Mouse (Mus musculus) stomach, embryonic 16.5 days (tissue): ENCODE measurements around the gene Ttc39b. TPM values are rescaled to one million over a fixed set of nuclear protein-coding genes. Genes with fewer than 3 reads are reported as not detected.
A peak's percentile ranks its signal among the peaks of the same experiment; 100 is the strongest.

Experiments used
- ATAC-seq: fragments of 200-750 bp; cut with Nextera tagmentation; 2 replicates; pipeline ENCODE4 v1.8.0; 2017; ENCODE audit warnings: moderate number of reproducible peaks, moderate TSS enrichment; ENCODE audit not compliant: insufficient read depth, low FRiP score
- H3K27ac ChIP-seq: fragments of 300-500 bp; sonication (generic); 2 replicates; pipeline ENCODE4 v1.5.1; 2014; ENCODE audit warnings: low read length
- H3K27me3 ChIP-seq: fragments of 300-500 bp; sonication (generic); 2 replicates; pipeline ENCODE4 v1.6.1; 2014; ENCODE audit warnings: low read length, control low read depth, mixed read lengths; ENCODE audit not compliant: control insufficient read depth, insufficient read depth
- H3K36me3 ChIP-seq: fragments of 300-500 bp; sonication (generic); 2 replicates; pipeline ENCODE4 v1.6.1; 2014; ENCODE audit warnings: low read length; ENCODE audit not compliant: control insufficient read depth, insufficient read depth
- H3K4me1 ChIP-seq: fragments of 300-500 bp; sonication (generic); 2 replicates; pipeline ENCODE4 v1.6.1; 2014; ENCODE audit warnings: low read length, control low read depth, mixed read lengths; ENCODE audit not compliant: control insufficient read depth, insufficient read depth
- H3K4me2 ChIP-seq: fragments of 300-500 bp; sonication (generic); 2 replicates; pipeline ENCODE4 v1.6.1; 2014; ENCODE audit warnings: low read depth, low read length, mixed read lengths
- H3K4me3 ChIP-seq: fragments of 300-500 bp; sonication (generic); replicated peaks from 2 replicates; pipeline ENCODE4 v1.5.1; 2014; ENCODE audit warnings: mild to moderate bottlenecking, low read length
- H3K9ac ChIP-seq: fragments of 300-500 bp; sonication (generic); 2 replicates; pipeline ENCODE4 v1.6.1; 2014; ENCODE audit warnings: low read length
- H3K9me3 ChIP-seq: fragments of 300-500 bp; sonication (generic); replicated peaks from 2 replicates; pipeline ENCODE4 v1.6.1; 2016; ENCODE audit warnings: low read length, control low read depth; ENCODE audit not compliant: control insufficient read depth
- WGBS: fragments of 180-500 bp; shearing (Covaris S2); extraction: QIAGEN DNeasy Blood & Tissue Kit; methylation state at CpG from one replicate; pipeline ENCODE4 v1.1.7; 2014; 5-methylcytosine and 5-hydroxymethylcytosine counted together
- polyA plus RNA-seq: library from polyadenylated mRNA; unstranded; fragments of >200 nt; fragmentation: Nextera tagmentation; extraction: Ambion mirVana; gene quantifications from 2 replicates; pipeline ENCODE4 v1.2.1, GENCODE M21; 2015

The Ttc39b gene
- polyA plus RNA-seq, 1 experiment from 2014 or later = 5.0 TPM

DNA sequence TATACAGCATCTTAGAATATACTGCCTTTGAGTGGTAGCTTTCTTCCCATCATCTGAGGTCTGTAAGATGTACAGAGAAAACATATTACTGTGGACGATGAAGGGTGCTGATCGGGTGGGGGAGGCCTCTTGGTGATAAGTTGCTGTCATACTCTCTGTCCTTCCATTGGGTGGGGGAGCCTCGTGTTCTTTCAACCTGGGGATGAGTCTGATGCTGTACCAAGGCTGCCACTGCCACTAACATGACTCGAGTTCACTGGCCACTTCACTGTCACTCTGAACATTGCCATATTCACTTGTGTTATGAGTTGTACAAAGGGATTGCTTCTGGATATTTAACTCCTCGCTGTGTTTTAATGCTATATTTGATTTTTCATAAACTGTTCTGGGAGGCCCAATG lies 106.9 kb downstream of the Ttc39b start:
- Histone ChIP-seq H3K9ac (no peak overlapping the region), H3K4me3 (no peak overlapping the region), H3K4me2 (no peak overlapping the region), H3K27me3 (no peaks in the 10 kb centered on the region), H3K36me3 (no peaks in the 10 kb centered on the region), H3K27ac (no peak overlapping the region), H3K4me1 (peaks cover 4% of the 10 kb centered on the region; the same call in 1 of the 2 replicates), H3K9me3 (no peaks in the 10 kb centered on the region)
- 88% methylated on average over 5 of the region's 5 CpGs for WGBS
- ATAC-seq = no peak

DNA sequence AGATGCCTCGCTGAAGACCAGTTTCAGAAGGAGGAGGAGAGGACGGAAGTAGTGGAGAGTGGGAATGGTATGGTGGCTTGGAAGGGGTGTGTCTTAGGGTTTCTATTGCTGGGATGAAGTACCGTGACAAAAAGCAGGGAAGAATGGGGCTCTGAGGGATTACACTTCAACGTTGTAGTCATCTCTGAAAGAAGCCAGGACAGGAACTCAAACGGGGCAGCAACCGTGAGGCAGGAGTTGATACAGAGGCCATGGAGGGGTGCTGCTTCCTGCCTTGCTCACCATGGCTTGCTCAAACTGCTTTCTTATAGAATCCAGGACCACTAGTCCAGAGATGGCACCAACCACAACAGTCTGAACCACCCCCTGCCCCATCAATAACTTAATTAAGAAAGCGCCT lies 107.7 kb downstream of the Ttc39b start:
- Histone ChIP-seq H3K36me3 (no peaks in the 10 kb centered on the region), H3K9me3 (no peaks in the 10 kb centered on the region), H3K27me3 (no peaks in the 10 kb centered on the region), H3K9ac (no peak overlapping the region), H3K4me2 (no peak overlapping the region), H3K4me1 (peaks cover 4% of the 10 kb centered on the region; the same call in 1 of the 2 replicates), H3K27ac (no peak overlapping the region), H3K4me3 (no peak overlapping the region)
- no peak for ATAC-seq
- WGBS = 71% methylated on average over 7 of the region's 7 CpGs

DNA sequence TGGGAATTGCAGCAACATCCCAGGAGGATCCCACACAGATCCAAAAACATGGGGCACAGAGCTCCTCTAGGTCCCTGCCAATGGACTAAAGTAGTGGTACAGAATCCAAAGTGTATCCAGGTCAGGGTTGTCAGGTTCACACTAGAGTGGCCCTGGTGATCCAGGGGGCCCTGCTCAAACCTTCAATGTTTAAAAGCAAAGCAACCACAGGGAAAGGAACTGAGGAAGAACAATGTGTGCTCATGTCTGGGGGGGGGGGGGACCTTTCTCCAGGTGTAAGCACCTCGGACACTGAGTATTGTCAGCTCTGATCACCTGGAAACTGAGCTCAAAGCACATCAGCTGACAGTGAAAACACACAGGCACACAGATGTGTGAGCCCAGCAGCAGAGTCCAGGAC lies 108.3 kb downstream of the Ttc39b start:
- Histone ChIP-seq H3K4me2 (no peak overlapping the region), H3K4me1 (peaks cover 4% of the 10 kb centered on the region; the same call in 1 of the 2 replicates), H3K27me3 (no peaks in the 10 kb centered on the region), H3K9me3 (no peaks in the 10 kb centered on the region), H3K27ac (no peak overlapping the region), H3K9ac (no peak overlapping the region), H3K4me3 (no peak overlapping the region), H3K36me3 (no peaks in the 10 kb centered on the region)
- no peak for ATAC-seq
- 50% methylated on average over 1 of the region's 1 CpGs for WGBS

DNA sequence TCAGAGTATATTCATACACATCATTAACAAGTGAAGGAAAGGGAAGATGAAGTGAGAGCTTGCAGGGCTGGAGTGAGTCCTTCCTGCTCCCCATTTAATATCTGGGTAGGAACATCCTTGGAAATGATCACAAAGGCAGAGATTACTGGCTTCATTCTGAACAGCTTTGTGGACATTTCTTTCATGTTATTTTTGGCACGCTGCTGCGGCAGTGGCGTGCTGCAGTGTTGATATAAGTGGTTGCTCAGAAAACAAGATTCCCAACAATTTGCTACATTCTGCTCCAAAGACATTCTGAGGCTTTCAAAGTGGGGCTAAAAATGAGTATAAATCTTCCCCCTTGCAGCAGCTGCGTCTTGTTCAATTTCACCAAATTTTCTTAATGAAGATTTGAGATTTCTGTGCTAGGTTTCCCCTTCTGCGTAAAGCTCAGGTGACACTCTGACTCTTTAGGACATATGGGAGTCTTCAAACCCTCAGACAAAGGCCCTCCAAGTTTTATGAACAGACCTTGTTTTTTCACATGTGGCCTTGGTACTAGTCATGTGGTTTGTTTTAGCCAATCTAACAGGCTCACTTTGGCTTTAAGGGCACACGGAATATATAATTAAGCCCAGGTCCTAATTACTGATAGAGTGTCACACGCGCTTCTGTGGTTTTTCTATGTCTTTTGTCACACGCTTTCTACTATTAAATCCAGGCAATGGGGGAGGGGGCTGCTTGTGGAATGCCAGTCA lies 109.1 kb downstream of the Ttc39b start:
- H3K36me3 ChIP-seq = no peaks in the 10 kb centered on the region
- no peaks in the 10 kb centered on the region for H3K9me3 ChIP-seq
- no peak overlapping the region for H3K4me2 ChIP-seq
- no peaks in the 10 kb centered on the region for H3K27me3 ChIP-seq
- peaks cover 4% of the 10 kb centered on the region; the same call in 1 of the 2 replicates for H3K4me1 ChIP-seq
- ATAC-seq = no peak
- 54% methylated on average over 9 of the region's 9 CpGs for WGBS
- no peak overlapping the region for H3K4me3 ChIP-seq
- H3K9ac ChIP-seq = no peak overlapping the region
- H3K27ac ChIP-seq = peak overlapping the region; percentile 38

DNA sequence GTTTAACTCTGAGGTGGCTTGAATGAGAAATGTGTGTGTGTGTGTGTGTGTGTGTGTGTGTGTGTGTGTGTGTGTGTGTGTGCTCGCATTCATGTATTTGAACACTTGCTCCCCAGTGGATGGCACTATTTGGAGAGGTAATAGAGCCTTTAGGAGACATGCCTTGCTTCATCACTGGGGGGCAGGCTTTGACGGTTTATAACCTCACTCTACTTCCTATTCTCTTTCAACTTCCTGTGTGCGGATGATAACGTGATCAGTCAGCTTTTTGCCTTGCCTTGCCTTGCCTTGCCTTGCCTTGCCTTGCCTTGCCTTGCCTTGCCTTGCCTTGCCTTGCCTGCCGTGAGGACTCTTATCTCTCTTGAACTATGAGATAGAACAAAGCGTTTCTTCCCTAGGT lies 110.3 kb downstream of the Ttc39b start:
- H3K4me2 ChIP-seq = no peak overlapping the region
- peaks cover 4% of the 10 kb centered on the region; the same call in 1 of the 2 replicates for H3K4me1 ChIP-seq
- no peaks in the 10 kb centered on the region for H3K27me3 ChIP-seq
- H3K9me3 ChIP-seq = no peaks in the 10 kb centered on the region
- H3K27ac ChIP-seq = no peak overlapping the region
- no peak overlapping the region for H3K9ac ChIP-seq
- ATAC-seq = no peak
- no peaks in the 10 kb centered on the region for H3K36me3 ChIP-seq
- WGBS = 82% methylated on average over 6 of the region's 6 CpGs
- H3K4me3 ChIP-seq = no peak overlapping the region

DNA sequence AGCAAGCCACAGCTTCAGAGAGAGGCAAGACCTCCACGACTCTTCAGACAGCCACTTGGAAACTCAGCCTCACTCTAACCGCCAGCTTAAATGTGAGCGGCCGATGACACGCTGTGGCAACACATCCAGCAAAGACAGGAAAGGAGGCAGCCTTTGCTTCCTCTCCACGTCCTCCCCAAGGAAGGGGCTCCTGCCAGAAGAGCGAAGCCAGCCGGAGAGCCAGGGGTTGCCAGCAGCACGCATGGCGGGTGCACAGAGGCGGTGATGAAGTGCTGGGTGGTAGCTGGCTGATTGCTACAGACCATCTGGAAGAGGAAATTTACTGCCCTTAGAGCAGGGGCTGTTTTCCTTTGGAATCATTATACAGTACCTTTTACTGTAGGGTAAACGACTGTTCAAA lies 112.3 kb downstream of the Ttc39b start:
- H3K27me3 ChIP-seq = no peaks in the 10 kb centered on the region
- no peak overlapping the region for H3K27ac ChIP-seq
- H3K9ac ChIP-seq = no peak overlapping the region
- H3K4me1 ChIP-seq = peaks cover 4% of the 10 kb centered on the region; the same call in 1 of the 2 replicates
- H3K9me3 ChIP-seq = no peaks in the 10 kb centered on the region
- no peak overlapping the region for H3K4me3 ChIP-seq
- H3K36me3 ChIP-seq = no peaks in the 10 kb centered on the region
- H3K4me2 ChIP-seq = no peak overlapping the region
- no peak for ATAC-seq
- WGBS = 48% methylated on average over 12 of the region's 12 CpGs

DNA sequence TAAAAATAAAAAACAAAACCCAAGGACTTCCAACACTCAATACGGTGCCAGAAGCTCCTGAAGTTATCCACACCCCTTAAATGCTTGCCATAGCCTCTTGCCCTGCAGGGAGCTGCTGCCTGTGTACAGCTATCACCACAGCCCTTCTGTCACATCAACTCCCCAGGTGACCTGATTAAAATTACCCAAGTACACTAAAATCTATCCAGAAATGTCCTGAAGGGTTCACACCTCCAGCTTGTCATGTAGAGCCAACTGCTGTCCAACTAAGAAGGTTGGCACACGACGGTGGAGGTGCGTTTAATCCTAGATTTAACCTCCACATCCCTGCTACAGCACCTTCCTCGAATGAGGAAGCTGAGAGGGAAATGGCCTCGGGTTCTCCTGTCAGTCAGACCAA lies 113.6 kb downstream of the Ttc39b start:
- no peak overlapping the region for H3K27ac ChIP-seq
- ATAC-seq = no peak
- H3K36me3 ChIP-seq = no peaks in the 10 kb centered on the region
- 79% methylated on average over 6 of the region's 6 CpGs for WGBS
- no peaks in the 10 kb centered on the region for H3K9me3 ChIP-seq
- H3K9ac ChIP-seq = no peak overlapping the region
- H3K4me2 ChIP-seq = no peak overlapping the region
- H3K4me1 ChIP-seq = peaks cover 4% of the 10 kb centered on the region; the same call in 1 of the 2 replicates
- H3K4me3 ChIP-seq = no peak overlapping the region
- H3K27me3 ChIP-seq = no peaks in the 10 kb centered on the region

DNA sequence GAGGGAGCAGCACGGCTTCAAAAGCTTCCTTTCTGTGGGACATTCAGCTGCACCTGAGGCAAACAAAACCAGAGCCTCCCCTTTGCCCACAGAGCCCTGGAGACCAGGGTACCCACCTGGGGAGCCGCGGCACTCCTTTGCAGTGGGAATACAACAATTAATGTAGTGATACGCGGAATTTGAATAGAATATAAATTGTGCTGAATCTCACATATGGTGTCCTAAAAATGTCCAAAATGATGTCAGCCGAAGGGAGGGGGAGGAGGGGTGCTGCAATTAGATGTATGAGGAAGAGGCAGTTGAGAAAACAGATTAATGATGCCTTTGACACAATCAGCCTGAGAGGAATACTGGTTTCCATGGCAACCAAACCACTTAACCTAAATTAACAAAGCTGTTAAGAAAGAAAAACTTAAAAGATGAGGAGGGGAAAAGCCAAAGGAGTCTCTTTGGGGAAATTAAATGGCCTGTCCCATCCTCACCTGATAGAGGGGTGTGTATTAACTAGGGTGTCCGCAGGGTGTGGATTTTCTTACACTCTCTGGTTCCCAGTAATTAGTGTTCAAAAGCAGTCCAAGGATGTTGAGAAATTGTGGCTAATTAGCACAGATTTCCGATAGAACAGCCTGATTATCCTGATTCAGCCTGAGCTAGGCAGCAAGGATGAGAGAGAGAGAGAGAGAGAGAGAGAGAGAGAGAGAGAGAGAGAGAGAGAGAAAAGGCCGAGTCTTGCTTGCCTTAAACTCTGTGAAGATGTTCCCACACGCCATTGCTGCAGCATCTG lies 117.1 kb downstream of the Ttc39b start:
- Histone ChIP-seq H3K27me3 (no peaks in the 10 kb centered on the region), H3K4me3 (no peak overlapping the region), H3K36me3 (no peaks in the 10 kb centered on the region), H3K4me1 (no peaks in the 10 kb centered on the region), H3K9ac (no peak overlapping the region), H3K4me2 (no peak overlapping the region), H3K27ac (no peak overlapping the region), H3K9me3 (no peaks in the 10 kb centered on the region)
- no peak for ATAC-seq
- 58% methylated on average over 10 of the region's 10 CpGs for WGBS

DNA sequence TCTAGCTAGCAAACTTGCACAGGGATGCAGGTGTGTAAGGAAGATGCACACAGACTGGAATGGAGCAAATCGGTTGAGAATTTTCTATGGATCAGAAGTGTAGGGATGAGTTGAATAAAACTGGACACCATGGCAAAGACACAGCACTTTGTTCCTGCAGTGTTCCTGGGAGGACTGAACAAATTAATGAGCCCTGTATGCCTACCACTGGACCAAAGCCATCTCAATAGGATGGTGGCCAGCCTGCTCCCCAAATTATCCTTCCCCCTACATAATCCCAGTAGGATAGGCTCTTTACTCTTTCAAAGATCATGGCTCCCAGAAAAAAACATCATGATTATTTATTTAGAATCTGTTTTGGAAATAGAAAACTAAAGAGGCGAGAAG lies 117.6 kb downstream of the Ttc39b start:
- no peak overlapping the region for H3K4me2 ChIP-seq
- no peak for ATAC-seq
- WGBS = 85% methylated on average over 2 of the region's 2 CpGs
- H3K9ac ChIP-seq = no peak overlapping the region
- no peaks in the 10 kb centered on the region for H3K4me1 ChIP-seq
- H3K36me3 ChIP-seq = no peaks in the 10 kb centered on the region
- no peak overlapping the region for H3K27ac ChIP-seq
- no peak overlapping the region for H3K4me3 ChIP-seq
- H3K9me3 ChIP-seq = no peaks in the 10 kb centered on the region
- no peaks in the 10 kb centered on the region for H3K27me3 ChIP-seq
